Mouse (Mus musculus): ENCODE data around the gene Arhgef19.
A peak's percentile ranks its signal among the peaks of the same experiment; 100 is the strongest.

Gene Arhgef19

DNA sequence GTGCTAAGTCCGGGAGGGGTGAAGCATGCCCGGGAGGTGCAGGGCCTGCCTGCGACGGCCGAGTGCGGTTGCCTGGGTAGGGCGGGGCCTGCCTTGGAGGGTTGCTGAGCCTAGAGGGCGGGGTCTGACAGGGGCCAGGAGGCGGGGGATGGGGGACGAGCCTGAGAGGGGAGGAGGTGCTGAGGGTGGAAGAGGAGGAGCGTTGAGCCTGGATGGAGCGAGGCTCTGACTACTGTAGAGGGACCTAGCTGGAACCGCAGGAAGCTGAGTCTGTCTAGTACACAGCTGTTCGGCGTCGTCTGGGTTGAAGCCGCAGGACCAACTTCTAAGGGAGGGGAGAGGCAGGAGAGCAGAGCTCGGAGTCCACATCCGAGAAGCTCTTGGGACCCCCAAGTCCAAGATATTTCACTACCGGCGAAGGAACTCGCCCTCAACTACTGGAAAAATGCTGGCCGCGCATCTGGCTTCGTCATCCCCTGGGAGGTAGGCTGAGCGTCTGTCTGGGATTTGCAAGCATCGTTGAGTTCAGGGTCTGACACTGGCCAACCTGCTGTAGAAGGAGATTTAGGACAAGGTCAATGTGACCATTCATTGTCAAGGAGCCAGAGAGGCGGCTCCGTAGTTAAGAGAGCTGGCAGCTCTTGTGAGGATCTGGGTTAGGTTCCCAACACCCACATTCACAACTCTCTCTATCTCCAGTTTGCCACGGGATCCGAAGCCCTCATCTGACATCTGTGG is at the start of gene Arhgef19:
Gene Arhgef19 (plus strand): TSS at position 112 of the 738 bp plus-strand sequence.
- DNase-seq (ENCODE audit: extremely low spot score, low spot score): peak; percentile 80

DNA sequence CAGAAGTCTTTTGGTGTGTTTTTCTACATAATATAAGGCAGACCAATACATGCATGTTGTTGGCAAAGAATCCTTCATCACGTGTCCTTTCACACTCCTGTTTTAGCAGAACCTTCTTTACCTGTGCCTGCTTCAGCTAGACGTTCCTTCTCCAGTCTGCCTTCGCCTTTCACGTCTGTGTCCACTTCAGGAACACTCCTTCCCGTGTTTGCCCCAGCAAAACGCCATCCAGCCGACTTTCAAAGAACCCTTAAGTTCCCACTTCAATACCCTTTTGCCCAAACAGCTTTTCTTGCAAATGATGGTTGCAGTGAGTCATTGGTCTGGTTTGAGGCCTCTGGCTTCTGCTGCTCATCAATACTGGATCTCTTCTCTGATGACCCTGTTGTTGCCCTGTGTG is 48.0 kb upstream of the Arhgef19 start:
- DNase-seq (ENCODE audit: extremely low spot score, low spot score): no peak

DNA sequence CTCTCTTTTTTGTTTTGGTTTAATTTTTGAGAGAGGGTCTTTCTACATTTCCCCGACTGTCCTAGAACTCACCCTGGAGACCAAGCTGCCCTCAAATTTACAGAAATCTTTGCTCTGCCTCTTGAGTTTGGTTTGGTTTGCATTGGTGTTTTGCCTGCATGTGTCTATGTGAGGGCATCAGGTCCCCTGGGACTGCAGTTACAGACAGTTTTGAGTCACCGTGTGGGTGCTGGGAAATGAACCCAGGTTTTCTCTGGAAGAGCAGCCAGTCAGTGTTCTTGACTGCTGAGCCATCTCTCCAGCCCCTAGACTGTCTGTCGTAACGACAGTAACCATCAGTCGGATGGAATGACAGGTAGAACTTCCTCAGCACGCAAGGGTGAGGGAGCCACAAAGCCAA is 44.7 kb upstream of the Arhgef19 start:
- no peak for DNase-seq (ENCODE audit: extremely low spot score, low spot score)

- DNase-seq (ENCODE audit: extremely low spot score, low spot score): no peak
These were observed 42.2 kb upstream of the Arhgef19 start for GRCm38 (mm10) chr4:141196981-141197685.

GRCm38 (mm10) chr4:141197686-141198035 is 41.6 kb upstream of the Arhgef19 start:
- DNase-seq (ENCODE audit: extremely low spot score, low spot score): no peak

DNA sequence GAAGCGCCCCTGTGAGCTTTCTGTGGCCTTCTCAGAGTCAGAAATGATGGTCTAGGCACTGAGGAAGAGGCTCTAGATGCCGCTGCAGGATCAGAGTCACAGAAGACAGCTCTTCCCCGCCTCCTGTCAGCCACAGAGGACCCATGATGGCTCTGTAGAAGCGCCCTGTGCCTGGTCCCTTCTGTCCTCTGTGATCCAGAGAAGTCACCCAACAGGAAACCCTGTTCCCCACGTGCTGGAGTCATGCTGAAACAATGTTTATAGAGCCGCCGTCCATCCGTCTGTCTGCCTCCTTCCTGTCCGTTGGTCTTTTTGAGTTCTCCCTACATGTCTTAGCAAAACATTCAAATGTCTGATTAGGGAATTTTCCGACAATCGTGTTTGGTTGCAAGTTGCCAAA is 38.4 kb upstream of the Arhgef19 start:
- DNase-seq (ENCODE audit: extremely low spot score, low spot score): no peak

- no peak for DNase-seq (ENCODE audit: extremely low spot score, low spot score)
These were observed 37.1 kb upstream of the Arhgef19 start for GRCm38 (mm10) chr4:141202192-141202591.

- DNase-seq (ENCODE audit: extremely low spot score, low spot score): no peak
These were observed 34.7 kb upstream of the Arhgef19 start for GRCm38 (mm10) chr4:141204580-141205061.

GRCm38 (mm10) chr4:141207081-141207480 is 32.2 kb upstream of the Arhgef19 start:
- DNase-seq (ENCODE audit: extremely low spot score, low spot score): no peak

GRCm38 (mm10) chr4:141210524-141211219 is 28.6 kb upstream of the Arhgef19 start:
- no peak for DNase-seq (ENCODE audit: extremely low spot score, low spot score)

DNA sequence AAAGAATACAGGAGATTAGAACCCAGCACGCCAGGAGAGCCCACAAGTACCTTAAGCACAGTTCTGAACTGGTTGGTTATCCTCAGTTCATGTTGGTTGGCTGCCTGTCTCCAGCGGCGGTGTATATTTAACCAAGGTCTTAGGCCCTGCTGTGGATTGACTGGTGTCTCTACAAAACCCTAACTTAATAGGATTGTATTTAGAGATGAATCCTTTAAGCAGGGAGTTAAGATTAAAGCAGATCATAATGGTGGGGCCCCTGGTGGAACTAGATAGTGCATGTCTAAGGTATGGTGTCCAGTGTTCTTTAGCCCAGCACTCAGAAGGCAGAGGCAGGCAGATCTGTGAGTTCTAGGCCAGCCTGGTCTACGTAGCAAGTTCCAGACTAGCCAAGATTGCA is 27.7 kb upstream of the Arhgef19 start:
- no peak for DNase-seq (ENCODE audit: extremely low spot score, low spot score)

DNA sequence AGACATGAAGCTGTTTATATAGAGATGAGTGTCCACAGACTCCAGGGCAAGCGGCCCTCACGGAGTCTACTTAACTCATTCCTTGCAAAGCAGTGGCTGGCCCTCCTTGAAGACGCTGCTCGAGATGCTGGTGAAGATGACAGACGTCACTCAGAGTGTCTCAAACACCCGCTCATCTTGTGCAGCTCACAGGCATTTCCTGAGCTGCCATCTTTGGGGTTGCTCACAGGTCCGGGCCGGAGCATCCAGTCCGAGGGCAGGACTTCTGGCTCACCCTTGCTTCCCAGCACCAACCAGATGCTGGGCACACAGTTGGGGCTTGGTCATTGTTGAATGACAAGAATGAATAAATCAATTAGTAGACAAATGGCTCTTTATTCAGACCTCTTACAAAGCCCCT is 26.4 kb upstream of the Arhgef19 start:
- no peak for DNase-seq (ENCODE audit: extremely low spot score, low spot score)

- no peak for DNase-seq (ENCODE audit: extremely low spot score, low spot score)
These were observed 26.0 kb upstream of the Arhgef19 start for GRCm38 (mm10) chr4:141213342-141213741.

DNA sequence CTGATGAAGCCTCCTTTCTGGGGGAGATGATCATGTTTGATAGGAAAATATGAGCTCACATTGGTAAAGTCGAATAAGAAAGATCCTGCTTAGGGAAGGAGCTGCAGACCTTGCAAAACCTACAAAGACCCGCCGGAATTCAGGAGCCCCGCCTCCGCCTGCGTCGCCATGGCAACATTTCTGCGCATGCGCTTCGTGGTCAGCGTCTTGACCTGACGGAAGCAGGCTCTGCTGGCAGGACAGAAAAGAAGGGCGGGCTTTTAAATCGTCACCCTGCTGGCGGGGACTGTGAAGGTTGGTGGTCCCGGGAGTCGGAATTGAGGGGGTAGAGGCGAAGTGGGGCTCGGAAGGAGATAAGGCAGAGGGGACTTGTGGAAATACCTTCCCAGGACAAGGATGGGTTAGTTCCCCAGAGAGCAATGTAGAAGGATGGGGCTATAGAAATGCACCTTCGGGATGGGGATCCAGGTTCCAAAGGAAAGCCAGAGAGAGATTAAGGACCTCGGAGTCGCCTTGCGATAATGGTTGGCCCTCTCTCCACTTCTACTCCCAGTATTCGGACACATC is 25.4 kb upstream of the Arhgef19 start, which contains the start of gene Rsg1:
Gene Rsg1 (plus strand): TSS at position 187 of the 567 bp plus-strand sequence.
- DNase-seq (ENCODE audit: extremely low spot score, low spot score): peak; percentile 99

- peak; percentile 43 for DNase-seq (ENCODE audit: extremely low spot score, low spot score)
These were observed 24.9 kb upstream of the Arhgef19 start for GRCm38 (mm10) chr4:141214337-141214851.

DNA sequence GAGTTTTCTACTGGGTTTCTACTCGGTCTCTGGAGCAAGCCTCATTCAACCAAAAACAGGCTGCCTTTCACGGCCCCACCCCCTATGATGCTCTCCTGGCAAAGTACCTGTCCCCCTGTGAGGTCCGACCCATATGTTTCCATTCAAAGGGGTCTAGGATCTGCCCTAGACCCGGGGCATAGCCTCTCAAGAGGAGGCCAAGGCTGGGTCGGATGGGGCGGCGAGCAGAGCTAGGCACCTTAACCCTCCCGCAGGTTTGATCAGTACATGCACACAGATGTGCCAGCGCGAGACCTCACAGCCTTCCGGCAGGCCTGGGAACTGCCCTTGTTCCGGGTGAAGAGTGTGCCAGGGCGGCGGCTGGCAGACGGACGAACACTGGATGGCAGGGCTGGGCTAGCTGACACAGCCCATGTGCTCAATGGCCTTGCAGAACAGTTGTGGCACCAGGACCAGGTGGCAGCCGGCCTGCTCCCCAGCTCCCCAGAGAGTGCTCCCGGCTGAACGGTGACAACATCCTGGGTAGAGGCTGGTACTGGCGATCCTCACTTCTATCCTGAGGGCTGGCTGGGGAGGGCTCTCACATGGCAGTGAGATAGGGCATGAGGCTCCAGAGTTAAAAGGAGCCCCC is 19.6 kb upstream of the Arhgef19 start:
- no peak for DNase-seq (ENCODE audit: extremely low spot score, low spot score)

DNA sequence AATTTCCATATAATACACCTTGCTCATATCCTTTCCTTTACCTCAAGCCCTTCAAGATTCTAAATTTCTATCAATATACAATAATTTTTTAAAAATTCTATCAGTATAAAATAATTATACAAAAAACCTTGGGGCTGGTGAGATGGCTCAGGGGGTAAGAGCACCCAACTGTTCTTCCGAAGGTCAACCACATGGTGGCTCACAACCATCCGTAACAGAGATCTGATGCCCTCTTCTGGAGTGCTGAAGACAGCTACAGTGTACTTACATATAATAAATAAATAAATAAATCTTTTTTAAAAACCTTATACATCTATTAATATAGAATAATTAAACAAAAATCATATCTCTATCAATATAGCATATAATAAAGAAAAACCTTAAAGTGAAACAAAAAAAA is 17.5 kb upstream of the Arhgef19 start:
- no peak for DNase-seq (ENCODE audit: extremely low spot score, low spot score)

GRCm38 (mm10) chr4:141222752-141223151 is 16.5 kb upstream of the Arhgef19 start:
- no peak for DNase-seq (ENCODE audit: extremely low spot score, low spot score)

GRCm38 (mm10) chr4:141228687-141229086 is 10.6 kb upstream of the Arhgef19 start:
- DNase-seq (ENCODE audit: extremely low spot score, low spot score): no peak

GRCm38 (mm10) chr4:141233196-141233595 is 6.1 kb upstream of the Arhgef19 start:
- no peak for DNase-seq (ENCODE audit: extremely low spot score, low spot score)

- DNase-seq (ENCODE audit: extremely low spot score, low spot score): no peak
These were observed 3.7 kb upstream of the Arhgef19 start for GRCm38 (mm10) chr4:141235537-141236111.
